Mouse (Mus musculus) limb, embryonic 14.5 days (tissue): Measurements from ENCODE around the gene Tiam2. TPM values are rescaled to one million over a fixed set of nuclear protein-coding genes. Genes with fewer than 3 reads are reported as not detected.
A peak's percentile ranks its signal among the peaks of the same experiment; 100 is the strongest.

Experiments used
- ATAC-seq: fragments of 200-750 bp; cut with Nextera tagmentation; 2 replicates; pipeline ENCODE4 v1.8.0; 2017; ENCODE audit warnings: low read depth, moderate number of reproducible peaks, moderate TSS enrichment; ENCODE audit not compliant: low FRiP score
- DNase-seq: peaks from one replicate; pipeline ENCODE4 v3.0.0-alpha.2; 2015; ENCODE audit warnings: low spot score
- H3K27ac ChIP-seq: fragments of 300-500 bp; sonication (generic); replicated peaks from 2 replicates; pipeline ENCODE4 v1.5.1; 2014; ENCODE audit warnings: low read depth, mild to moderate bottlenecking, low read length, moderate library complexity, mixed read lengths
- H3K27me3 ChIP-seq: fragments of 300-500 bp; sonication (generic); 2 replicates; pipeline ENCODE4 v1.6.1; 2014; ENCODE audit warnings: low read length, mixed read lengths; ENCODE audit not compliant: control insufficient read depth, insufficient read depth
- H3K36me3 ChIP-seq: fragments of 300-500 bp; sonication (generic); 2 replicates; pipeline ENCODE4 v1.6.1; 2014; ENCODE audit warnings: mild to moderate bottlenecking, low read length, moderate library complexity, mixed read lengths; ENCODE audit not compliant: control insufficient read depth, insufficient read depth
- H3K4me1 ChIP-seq: fragments of 300-500 bp; sonication (generic); 2 replicates; pipeline ENCODE4 v1.6.1; 2014; ENCODE audit warnings: antibody characterized with exemption, low read length, mixed read lengths; ENCODE audit not compliant: control insufficient read depth, insufficient read depth
- H3K4me2 ChIP-seq: fragments of 300-500 bp; sonication (generic); replicated peaks from 2 replicates; pipeline ENCODE4 v1.6.1; 2014; ENCODE audit warnings: low read depth, mild to moderate bottlenecking, low read length, moderate library complexity; ENCODE audit not compliant: severe bottlenecking
- H3K4me3 ChIP-seq: fragments of 300-500 bp; sonication (generic); replicated peaks from 2 replicates; pipeline ENCODE4 v1.5.1; 2014; ENCODE audit warnings: low read length
- H3K9ac ChIP-seq: fragments of 300-500 bp; sonication (generic); 2 replicates; pipeline ENCODE4 v1.6.1; 2014; ENCODE audit warnings: mild to moderate bottlenecking, low read depth, low read length, moderate library complexity; ENCODE audit not compliant: severe bottlenecking
- H3K9me3 ChIP-seq: fragments of 300-500 bp; sonication (generic); 2 replicates; pipeline ENCODE4 v1.6.1; 2016; ENCODE audit warnings: low read length; ENCODE audit not compliant: control insufficient read depth
- POLR2A ChIP-seq: fragments of 200-500 bp; IDR thresholded peaks from 2 replicates; pipeline ENCODE4 v1.8.0; 2012; ENCODE audit warnings: inconsistent platforms, mild to moderate bottlenecking, moderate library complexity, borderline replicate concordance; ENCODE audit not compliant: insufficient read depth, insufficient read length; ENCODE audit errors: extremely low read depth
- WGBS: fragments of 180-500 bp; shearing (Covaris S2); extraction: QIAGEN DNeasy Blood & Tissue Kit; methylation state at CpG from one replicate; pipeline ENCODE4 v1.1.7; 2014; 5-methylcytosine and 5-hydroxymethylcytosine counted together
- polyA plus RNA-seq, 2 experiments: library from polyadenylated mRNA; depleted of rRNA in 1 of 2; stranded (reverse) in 1 of 2; unstranded in 1 of 2; fragments of >200 nt; fragmentation: Nextera tagmentation in 1 of 2; extraction: Ambion mirVana in 1 of 2; gene quantifications; 2 replicates each; pipeline versions ENCODE4 v1.2.1 to v1.2.3; 2012 to 2014

Gene Tiam2
- polyA plus RNA-seq, 2 experiments, result 21.1 to 25.9 TPM

GRCm38 (mm10) chr17:3562405-3562804, 236.0 kb downstream of the Tiam2 start:
- Histone ChIP-seq H3K4me3 (no peak overlapping the region), H3K27ac (no peak overlapping the region), H3K9ac (no peak overlapping the region), H3K36me3 (no peaks in the 10 kb centered on the region), H3K9me3 (no peaks in the 10 kb centered on the region), H3K4me2 (no peak overlapping the region), H3K27me3 (no peaks in the 10 kb centered on the region), H3K4me1 (peaks cover 3% of the 10 kb centered on the region; the same call in 1 of the 2 replicates)
- ATAC-seq, result no peak
- no peak for TF ChIP-seq POLR2A
- WGBS, result 56% methylated on average over 8 of the region's 8 CpGs
- DNase-seq, result no peak

- Histone ChIP-seq H3K36me3 (no peaks in the 10 kb centered on the region), H3K9ac (no peak overlapping the region), H3K27ac (no peak overlapping the region), H3K9me3 (no peaks in the 10 kb centered on the region), H3K4me2 (0 out of 2 replicates have a peak overlapping the region, but pooled peaks have one; percentile 16), H3K4me3 (no peak overlapping the region), H3K27me3 (no peaks in the 10 kb centered on the region), H3K4me1 (no peaks in the 10 kb centered on the region)
- DNase-seq (peak; percentile 82), ATAC-seq (peak; percentile 60; the same call in 1 of the 2 replicates)
- WGBS, result 5% methylated on average over 12 of the region's 12 CpGs
- TF ChIP-seq POLR2A, result no peak
Measured at GRCm38 (mm10) chr17:3570876-3571275, 244.5 kb downstream of the Tiam2 start.

Other genes starting within 250 kb of the Tiam2 start
- gene Scaf8, start 211.6 kb upstream of the Tiam2 start, polyA plus RNA-seq (2012; rRNA removed), result 40.5 and 42.3 TPM in 2 replicates
- 23.6 and 24.6 TPM in 2 replicates for gene Scaf8, start 211.6 kb upstream of the Tiam2 start, polyA plus RNA-seq (2014; fragmentation: Nextera tagmentation; extraction: Ambion mirVana)
- 0.86 and 1.0 TPM in 2 replicates for gene Cldn20, start 206.0 kb downstream of the Tiam2 start, polyA plus RNA-seq (2012; rRNA removed)
- 0.65 TPM in 1 of 2 replicates, not detected in the other for gene Cldn20, start 206.0 kb downstream of the Tiam2 start, polyA plus RNA-seq (2014; fragmentation: Nextera tagmentation; extraction: Ambion mirVana)
- gene Tfb1m, start 231.2 kb downstream of the Tiam2 start, polyA plus RNA-seq (2012; rRNA removed), result 11.0 and 16.3 TPM in 2 replicates
- 17.2 and 18.0 TPM in 2 replicates for gene Tfb1m, start 231.2 kb downstream of the Tiam2 start, polyA plus RNA-seq (2014; fragmentation: Nextera tagmentation; extraction: Ambion mirVana)